ENCODE assay signal across 8 mouse cellular contexts in genomic region chr15:84235646-84236045, GRCm38 (mm10). TPM values are rescaled to one million over a fixed set of nuclear protein-coding genes. Genes with fewer than 3 reads are reported as not detected.
DNase-seq lines count a peak whose midpoint lies in the region; ATAC-seq lines count a peak whose summit lies in the region.

No protein-coding gene starts in this region.

- ATAC-seq in hindbrain, embryonic 12.5 days (ENCODE audit: low FRiP score) = no peak
- ATAC-seq in hindbrain, embryonic 13.5 days (ENCODE audit: low FRiP score) = no peak
- peak; percentile 43; the same call in 1 of the 2 replicates for ATAC-seq in intestine, embryonic 16.5 days
- ATAC-seq in megakaryocyte, adult 5-6 weeks (ENCODE audit: poor library complexity, severe bottlenecking) = peak; percentile 91

- H3K36me3 ChIP-seq in hindbrain, embryonic 12.5 days = no peaks in the 10 kb centered on the region
- no peaks in the 10 kb centered on the region for H3K36me3 ChIP-seq in hindbrain, embryonic 13.5 days
- no peaks in the 10 kb centered on the region for H3K36me3 ChIP-seq in intestine, embryonic 16.5 days (ENCODE audit: control insufficient read depth, insufficient read depth, low read length)

- no peak overlapping the region for H3K4me2 ChIP-seq in hindbrain, embryonic 12.5 days (replicated peaks)
- H3K4me2 ChIP-seq in hindbrain, embryonic 13.5 days = no peak overlapping the region
- H3K4me2 ChIP-seq in intestine, embryonic 16.5 days (ENCODE audit: low read depth, low read length) = no peak overlapping the region

- H3K27ac ChIP-seq in hindbrain, embryonic 12.5 days = peak overlapping the region; percentile 17; the same call in 1 of the 2 replicates
- no peak overlapping the region for H3K27ac ChIP-seq in hindbrain, embryonic 13.5 days
- H3K27ac ChIP-seq in intestine, embryonic 16.5 days (ENCODE audit: low read length) = peak overlapping the region; percentile 28; the same call in 1 of the 2 replicates

- 51% methylated on average over 7 of the region's 7 CpGs for WGBS in hindbrain, embryonic 12.5 days
- 48% methylated on average over 7 of the region's 7 CpGs for WGBS in hindbrain, embryonic 13.5 days
- whole genome bisulfite sequencing in intestine, embryonic 16.5 days = 73% methylated on average over 7 of the region's 7 CpGs

- no peak overlapping the region for H3K9ac ChIP-seq in hindbrain, embryonic 12.5 days
- H3K9ac ChIP-seq in hindbrain, embryonic 13.5 days = no peak overlapping the region
- no peak overlapping the region for H3K9ac ChIP-seq in intestine, embryonic 16.5 days (ENCODE audit: low read depth, low read length)

- peak; percentile 58 to 66 for DNase-seq in adrenal gland, postnatal 36 days
- DNase-seq in cerebellum, postnatal 14 days = no peak
- DNase-seq in frontal cortex, adult 2 months (ENCODE audit: extremely low spot score in 1 of 2, low spot score in 1 of 2) = no peak
- no peak for DNase-seq in cerebellum, adult 11 months

- H3K27me3 ChIP-seq in hindbrain, embryonic 12.5 days = peaks cover 4% of the 10 kb centered on the region; the same call in 1 of the 2 replicates
- H3K27me3 ChIP-seq in hindbrain, embryonic 13.5 days = 0 out of 2 replicates have a peak, but pooled peaks cover 13% of the 10 kb centered on the region
- peaks cover 5% of the 10 kb centered on the region; the same call in 1 of the 2 replicates for H3K27me3 ChIP-seq in intestine, embryonic 16.5 days (replicated peaks; ENCODE audit: control insufficient read depth, insufficient read depth, low read length)

- no peak overlapping the region for H3K4me3 ChIP-seq in hindbrain, embryonic 12.5 days
- no peak overlapping the region for H3K4me3 ChIP-seq in hindbrain, embryonic 13.5 days
- no peak overlapping the region for H3K4me3 ChIP-seq in intestine, embryonic 16.5 days (ENCODE audit: low read length)

- H3K4me1 ChIP-seq in hindbrain, embryonic 12.5 days = peaks cover 55% of the 10 kb centered on the region
- H3K4me1 ChIP-seq in hindbrain, embryonic 13.5 days (replicated peaks) = peaks cover 60% of the 10 kb centered on the region
- H3K4me1 ChIP-seq in intestine, embryonic 16.5 days (ENCODE audit: control insufficient read depth, insufficient read depth, low read length) = peaks cover 26% of the 10 kb centered on the region

- H3K9me3 ChIP-seq in hindbrain, embryonic 12.5 days (replicated peaks) = no peaks in the 10 kb centered on the region
- no peaks in the 10 kb centered on the region for H3K9me3 ChIP-seq in hindbrain, embryonic 13.5 days
- no peaks in the 10 kb centered on the region for H3K9me3 ChIP-seq in intestine, embryonic 16.5 days (ENCODE audit: control insufficient read depth, low read length)

RNA-seq across cellular contexts. Expression of gene Parvb, which starts 3.8 kb away (rescaled TPM):
- polyA plus RNA-seq in hindbrain, embryonic 12.5 days (2016; fragmentation: Nextera tagmentation; extraction: Ambion mirVana) = 5.0 and 6.5 TPM in 2 replicates
- polyA plus RNA-seq in hindbrain, embryonic 13.5 days (2015; fragmentation: Nextera tagmentation; extraction: Ambion mirVana) = 3.9 and 4.5 TPM in 2 replicates
- total RNA-seq in adrenal gland, postnatal 36 days (2021) = 10 to 100 TPM; 18.0 to 24.1 TPM
- 2.5 TPM in 2 replicates for polyA plus RNA-seq in intestine, embryonic 16.5 days (2015; fragmentation: Nextera tagmentation; extraction: Ambion mirVana)
- total RNA-seq in megakaryocyte, adult 5-6 weeks (2015) = 32.7 and 38.8 TPM in 2 replicates
- total RNA-seq in megakaryocyte, adult 5-6 weeks (2017) = 9.5 and 10.6 TPM in 2 replicates
- polyA plus RNA-seq in frontal cortex, adult 2 months (2012; rRNA removed) = 16.2 and 17.0 TPM in 2 replicates

RNA-seq across cellular contexts. Expression of gene Samm50, which starts 43.6 kb away (rescaled TPM):
- polyA plus RNA-seq in hindbrain, embryonic 12.5 days (2016; fragmentation: Nextera tagmentation; extraction: Ambion mirVana) = 87.8 and 94.7 TPM in 2 replicates
- 77.1 and 77.2 TPM in 2 replicates for polyA plus RNA-seq in hindbrain, embryonic 13.5 days (2015; fragmentation: Nextera tagmentation; extraction: Ambion mirVana)
- 100 to 1,000 TPM; 150 to 151 TPM for total RNA-seq in adrenal gland, postnatal 36 days (2021)
- 152 and 165 TPM in 2 replicates for polyA plus RNA-seq in intestine, embryonic 16.5 days (2015; fragmentation: Nextera tagmentation; extraction: Ambion mirVana)
- 25.7 and 30.5 TPM in 2 replicates for total RNA-seq in megakaryocyte, adult 5-6 weeks (2015)
- total RNA-seq in megakaryocyte, adult 5-6 weeks (2017) = 26.0 and 26.4 TPM in 2 replicates
- 43.7 and 53.4 TPM in 2 replicates for polyA plus RNA-seq in frontal cortex, adult 2 months (2012; rRNA removed)

Comparison
In these comparisons a context has a peak if more than half of its experiments do, and no peak if none do; other contexts are left out.
1. ATAC-seq: peak in intestine, embryonic 16.5 days (single experiment) and megakaryocyte, adult 5-6 weeks (single experiment); none in hindbrain, embryonic 12.5 days (single experiment) and hindbrain, embryonic 13.5 days (single experiment).
2. DNase-seq: peak in adrenal gland, postnatal 36 days (2 of 2); none in cerebellum, postnatal 14 days (0 of 2), frontal cortex, adult 2 months (0 of 2) and cerebellum, adult 11 months (single experiment).